Comparison of ENCODE assay signal across 26 mouse cellular contexts in the genomic region with DNA sequence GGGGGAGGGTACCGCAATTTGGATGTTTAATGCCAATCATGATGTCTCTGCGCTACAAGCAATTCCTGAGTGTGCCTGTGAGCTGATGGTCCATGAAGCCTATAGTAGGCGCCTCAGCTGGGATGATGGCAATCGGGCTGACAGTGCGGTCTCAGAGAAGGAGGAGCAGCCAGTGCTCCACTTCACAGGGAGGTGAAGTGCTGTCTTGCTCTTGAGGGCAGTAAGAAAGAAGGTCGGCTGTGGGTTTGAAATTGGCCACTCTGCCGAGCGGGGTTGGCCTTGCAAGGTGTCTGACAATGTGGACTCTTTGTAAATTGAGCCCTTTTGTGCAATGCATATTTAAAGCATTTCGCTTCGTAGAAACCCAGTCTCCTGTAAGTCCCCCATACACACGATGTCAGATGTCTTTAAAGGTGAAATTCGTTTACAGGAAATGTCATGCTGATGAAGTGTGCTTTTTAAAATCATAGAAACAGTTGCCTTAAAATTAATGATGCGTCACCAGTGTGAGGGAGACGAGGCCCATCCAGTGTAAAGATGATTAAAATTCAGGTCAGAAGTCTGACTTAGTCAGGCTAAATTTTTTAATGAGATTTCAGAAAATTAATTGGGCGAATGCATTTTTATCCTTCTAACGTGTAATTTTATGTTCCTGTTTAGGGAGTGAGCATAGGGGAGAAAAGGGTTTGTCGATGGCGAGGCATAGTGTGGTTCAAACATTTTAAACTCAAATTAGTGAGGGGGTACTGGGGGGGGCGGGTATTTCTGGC. TPM values are rescaled to one million over a fixed set of nuclear protein-coding genes. Genes with fewer than 3 reads are reported as not detected.
DNase-seq lines count a peak whose midpoint lies in the region; ATAC-seq and TF ChIP-seq lines count a peak whose summit lies in the region.
"Had no signal": no experiment of that assay in that cellular context is flagged by ENCODE, and none has a peak within 500 bp of the region (broad histone marks: within the 10 kb centered on the region; RNA-seq: fewer than 3 reads in every experiment).

No protein-coding gene starts in this region.

- no peak overlapping the region for H3K9ac ChIP-seq in forebrain, embryonic 11.5 days (ENCODE audit: low read length)
- no peak overlapping the region for H3K9ac ChIP-seq in lung, embryonic 14.5 days
- H3K9ac ChIP-seq in neural tube, embryonic 15.5 days (replicated peaks): no peak overlapping the region
- H3K9ac ChIP-seq: embryonic facial prominence, embryonic 12.5 days; heart, embryonic 13.5 days; limb, embryonic 15.5 days; liver, embryonic 14.5 days; lung, embryonic 15.5 days had no signal

- H3K27ac ChIP-seq in forebrain, embryonic 10.5 days: peak overlapping the region; percentile 41; the same call in 1 of the 2 replicates
- H3K27ac ChIP-seq in forebrain, embryonic 11.5 days (ENCODE audit: low read depth, low read length): no peak overlapping the region
- no peak overlapping the region for H3K27ac ChIP-seq in lung, embryonic 14.5 days (ENCODE audit: low read depth)
- H3K27ac ChIP-seq in neural tube, embryonic 15.5 days (replicated peaks): no peak overlapping the region
- H3K27ac ChIP-seq: embryonic facial prominence, embryonic 12.5 days; heart, adult 2 months; heart, embryonic 13.5 days; left cerebral cortex, adult 2 months; limb, embryonic 15.5 days; liver, embryonic 14.5 days; lung, embryonic 15.5 days had no signal

- no peak overlapping the region for H3K4me2 ChIP-seq in forebrain, embryonic 11.5 days (ENCODE audit: low read depth, low read length, severe bottlenecking)
- no peak overlapping the region for H3K4me2 ChIP-seq in lung, embryonic 14.5 days
- no peak overlapping the region for H3K4me2 ChIP-seq in neural tube, embryonic 15.5 days
- H3K4me2 ChIP-seq: embryonic facial prominence, embryonic 12.5 days; heart, embryonic 13.5 days; limb, embryonic 15.5 days; lung, embryonic 15.5 days had no signal

- 80% methylated on average over 19 of the region's 19 CpGs for WGBS in forebrain, embryonic 10.5 days
- WGBS in forebrain, embryonic 11.5 days: 70% methylated on average over 19 of the region's 19 CpGs
- WGBS in lung, embryonic 14.5 days: 43% methylated on average over 19 of the region's 19 CpGs
- 55% methylated on average over 19 of the region's 19 CpGs for WGBS in neural tube, embryonic 15.5 days

- H3K27me3 ChIP-seq in forebrain, embryonic 10.5 days (ENCODE audit: poor library complexity, severe bottlenecking): no peaks in the 10 kb centered on the region
- no peaks in the 10 kb centered on the region for H3K27me3 ChIP-seq in forebrain, embryonic 11.5 days (ENCODE audit: control insufficient read depth, insufficient read depth, low read length)
- H3K27me3 ChIP-seq in lung, embryonic 14.5 days (ENCODE audit: insufficient read depth, low read length): no peaks in the 10 kb centered on the region
- no peaks in the 10 kb centered on the region for H3K27me3 ChIP-seq in neural tube, embryonic 15.5 days (replicated peaks)
- H3K27me3 ChIP-seq: embryonic facial prominence, embryonic 12.5 days; heart, embryonic 13.5 days; limb, embryonic 15.5 days; lung, embryonic 15.5 days had no signal

- H3K4me3 ChIP-seq in forebrain, embryonic 10.5 days: no peak overlapping the region
- H3K4me3 ChIP-seq in forebrain, embryonic 11.5 days (ENCODE audit: low read depth, low read length): no peak overlapping the region
- H3K4me3 ChIP-seq in lung, embryonic 14.5 days (ENCODE audit: low read depth, low read length): no peak overlapping the region
- H3K4me3 ChIP-seq in neural tube, embryonic 15.5 days (replicated peaks): no peak overlapping the region
- H3K4me3 ChIP-seq: embryonic facial prominence, embryonic 12.5 days; erythroblast, embryonic 14.5 days; heart, adult 2 months; heart, embryonic 13.5 days; left cerebral cortex, adult 2 months; limb, embryonic 15.5 days; lung, embryonic 15.5 days had no signal

- TF ChIP-seq CTCF in lung, embryonic 14.5 days (IDR thresholded peaks at IDR 0.05; ENCODE audit: low read depth): no peak
- no peak for TF ChIP-seq CTCF in brain, embryonic 14.5 days (IDR thresholded peaks at IDR 0.05; ENCODE audit: borderline replicate concordance, extremely low read depth, insufficient read depth, insufficient read length)

- peaks cover 54% of the 10 kb centered on the region for H3K4me1 ChIP-seq in forebrain, embryonic 10.5 days
- peaks cover 7% of the 10 kb centered on the region for H3K4me1 ChIP-seq in forebrain, embryonic 11.5 days (replicated peaks; ENCODE audit: control insufficient read depth, insufficient read depth, low read length)
- H3K4me1 ChIP-seq in lung, embryonic 14.5 days (ENCODE audit: insufficient read depth): no peaks in the 10 kb centered on the region
- H3K4me1 ChIP-seq in neural tube, embryonic 15.5 days: peaks cover 22% of the 10 kb centered on the region
- H3K4me1 ChIP-seq: embryonic facial prominence, embryonic 12.5 days; limb, embryonic 15.5 days had no signal

- no peak for DNase-seq in forebrain, embryonic 10.5 days (ENCODE audit: extremely low spot score, low spot score)
- no peak for DNase-seq in forebrain, embryonic 11.5 days (ENCODE audit: low spot score)
- peak; percentile 15 for DNase-seq in lung, embryonic 14.5 days
- no peak for DNase-seq in lung, postnatal 10 days
- DNase-seq in brain, embryonic 14.5 days (ENCODE audit: low read depth): peak; percentile 52
- DNase-seq in urinary bladder, postnatal 4 days (ENCODE audit: low spot score in 2 of 2): no peak
- no peak for DNase-seq in kidney, postnatal 10 days
- DNase-seq: adrenal gland, postnatal 36 days; cerebellum, adult 11-12 months; cerebellum, postnatal 10 days; gastrocnemius, postnatal 25 days; heart, adult 2 months; kidney, postnatal 36 days; layer of hippocampus, adult 9-11 months; lung, postnatal 4 days; right cerebral cortex, postnatal 25 days; spleen, adult 18-20 months had no signal

- no peak; the same call in 1 of the 2 replicates for ATAC-seq in forebrain, embryonic 11.5 days (replicated peaks; ENCODE audit: low FRiP score)
- peak; percentile 25; the same call in 1 of the 2 replicates for ATAC-seq in lung, embryonic 14.5 days (ENCODE audit: insufficient read depth)
- peak; percentile 21; the same call in 1 of the 2 replicates for ATAC-seq in neural tube, embryonic 15.5 days (ENCODE audit: low FRiP score)
- ATAC-seq: intestine, postnatal 0 days had no signal

- peaks cover 74% of the 10 kb centered on the region for H3K36me3 ChIP-seq in forebrain, embryonic 10.5 days (replicated peaks)
- no peaks in the 10 kb centered on the region; the same call in 1 of the 2 replicates for H3K36me3 ChIP-seq in forebrain, embryonic 11.5 days (ENCODE audit: control insufficient read depth, insufficient read depth, low read length)
- H3K36me3 ChIP-seq in lung, embryonic 14.5 days (ENCODE audit: insufficient read depth): peaks cover 40% of the 10 kb centered on the region
- no peaks in the 10 kb centered on the region for H3K36me3 ChIP-seq in neural tube, embryonic 15.5 days

- TF ChIP-seq POLR2A in brain, embryonic 14.5 days (IDR thresholded peaks at IDR 0.05; ENCODE audit: borderline replicate concordance, extremely low read depth, insufficient read depth, insufficient read length, poor library complexity, severe bottlenecking): no peak

- H3K9me3 ChIP-seq in forebrain, embryonic 10.5 days: no peaks in the 10 kb centered on the region
- H3K9me3 ChIP-seq in forebrain, embryonic 11.5 days (ENCODE audit: control insufficient read depth, low read length): no peaks in the 10 kb centered on the region
- H3K9me3 ChIP-seq in lung, embryonic 14.5 days (ENCODE audit: low read depth, low read length): no peaks in the 10 kb centered on the region
- H3K9me3 ChIP-seq in neural tube, embryonic 15.5 days (replicated peaks): no peaks in the 10 kb centered on the region
- H3K9me3 ChIP-seq: embryonic facial prominence, embryonic 12.5 days; heart, embryonic 13.5 days; limb, embryonic 15.5 days; lung, embryonic 15.5 days had no signal

RNA-seq across cellular contexts. Expression of a gene that starts 43.0 kb away (rescaled TPM):
- 120 and 134 TPM in 2 replicates for polyA plus RNA-seq in forebrain, embryonic 10.5 days (2016; fragmentation: Nextera tagmentation; extraction: Ambion mirVana)
- 138 and 150 TPM in 2 replicates for polyA plus RNA-seq in forebrain, embryonic 11.5 days (2014; fragmentation: Nextera tagmentation; extraction: Ambion mirVana)
- polyA plus RNA-seq in lung, embryonic 14.5 days (2014; fragmentation: Nextera tagmentation; extraction: Ambion mirVana): 129 and 134 TPM in 2 replicates
- 41.8 and 50.4 TPM in 2 replicates for polyA plus RNA-seq in brain, embryonic 14.5 days (2012; rRNA removed)
- 51.0 and 57.5 TPM in 2 replicates for polyA plus RNA-seq in neural tube, embryonic 15.5 days (2015; fragmentation: Nextera tagmentation; extraction: Ambion mirVana)

Comparison
In these comparisons a context has a peak if more than half of its experiments do, and no peak if none do; other contexts are left out.
1. DNase-seq: peak in lung, embryonic 14.5 days (single experiment) and brain, embryonic 14.5 days (single experiment); none in forebrain, embryonic 10.5 days (single experiment), forebrain, embryonic 11.5 days (single experiment), lung, postnatal 10 days (single experiment), urinary bladder, postnatal 4 days (0 of 2) and kidney, postnatal 10 days (single experiment).